Mouse (Mus musculus) cerebellum, adult 9-10 months (tissue): ENCODE measurements at regions not wholly inside any gene's neighbourhood (a gene's known extent, or its start where the extent isn't known, plus 50 kb on each side); places are given as distances from the start of the nearest gene placed in this dataset.
A peak's percentile ranks its signal among the peaks of the same experiment; 100 is the strongest.

Experiments used
- DNase-seq: peaks from one replicate; pipeline ENCODE4 v3.0.0; 2022

DNA sequence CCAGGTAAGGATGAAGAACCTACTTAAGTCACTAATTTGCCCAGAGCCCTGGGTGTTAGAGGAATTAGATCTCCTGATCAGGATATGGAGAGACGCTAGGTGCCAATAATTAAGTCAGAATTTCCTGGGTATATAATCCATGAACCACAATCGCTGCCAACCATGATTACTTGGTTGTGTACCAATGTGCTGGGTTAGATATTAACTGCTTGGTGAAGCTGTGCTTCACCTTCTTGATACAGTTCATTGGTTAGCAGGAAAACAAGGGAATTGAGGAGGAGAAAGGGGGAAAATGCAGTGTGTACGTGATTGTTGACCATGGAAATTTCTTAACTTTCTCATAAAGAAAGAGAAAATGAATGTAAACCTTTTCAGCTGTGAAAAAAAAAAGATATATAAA, 961.7 kb upstream of the Slc39a10 start:
- no peak for DNase-seq

DNA sequence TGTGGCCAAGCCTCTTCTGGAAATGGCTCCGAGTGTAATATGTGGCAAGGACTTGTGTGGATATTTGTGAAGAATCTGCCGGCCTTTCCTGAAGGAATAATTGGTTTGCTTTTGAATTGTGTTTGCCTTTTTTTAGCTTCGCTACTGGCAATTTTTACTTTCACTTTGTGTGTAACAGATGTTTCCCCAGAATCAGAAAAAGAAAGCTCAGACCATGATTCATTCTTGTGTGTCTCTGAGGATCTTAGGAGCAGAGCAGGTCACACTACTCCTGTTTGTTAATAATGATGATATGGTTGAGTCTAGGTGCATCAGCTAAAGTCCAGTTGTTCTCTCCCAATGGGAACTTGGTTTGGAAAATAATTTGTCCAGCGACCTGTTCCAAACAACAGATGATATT, 961.3 kb upstream of the Slc39a10 start:
- DNase-seq: no peak

DNA sequence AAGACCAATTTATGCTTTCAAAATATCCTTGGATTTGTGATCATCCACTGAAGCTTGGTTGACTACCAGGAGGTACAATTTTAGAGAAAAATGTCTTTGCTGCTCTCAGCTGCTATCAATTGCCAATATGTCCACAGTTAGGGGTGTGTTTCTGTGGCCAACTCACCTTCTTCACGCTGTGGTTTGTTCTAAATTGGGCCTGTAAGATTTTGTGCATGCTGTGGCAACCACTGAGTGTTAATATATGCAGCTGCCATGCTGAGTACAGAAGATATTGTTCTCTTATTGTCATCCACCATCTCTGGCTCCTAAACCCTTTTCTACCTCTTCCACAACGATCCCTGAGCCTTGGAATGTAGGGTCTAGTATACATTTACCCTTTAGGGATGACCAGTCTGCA, 948.2 kb upstream of the Slc39a10 start:
- peak; percentile 35 for DNase-seq

DNA sequence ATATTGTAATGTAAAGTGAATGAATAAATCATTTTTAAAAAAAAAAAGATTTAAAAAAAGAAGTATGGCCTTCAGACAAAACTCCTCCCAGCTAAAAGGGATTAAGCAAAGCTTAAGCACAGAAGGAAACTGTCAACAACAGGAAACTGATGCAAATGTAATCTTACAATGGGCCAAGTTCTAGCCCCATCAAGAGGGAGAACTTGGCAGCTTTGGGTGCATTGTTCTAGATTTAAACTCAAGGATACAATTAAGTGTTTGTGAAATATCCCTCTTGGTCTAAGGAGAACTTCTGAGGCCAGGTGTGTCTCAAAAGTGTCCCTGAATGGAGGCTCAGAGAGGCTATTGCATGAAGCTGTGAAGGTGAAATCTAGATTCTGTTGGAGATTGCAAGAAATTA, 941.4 kb upstream of the Slc39a10 start:
- DNase-seq: no peak

DNA sequence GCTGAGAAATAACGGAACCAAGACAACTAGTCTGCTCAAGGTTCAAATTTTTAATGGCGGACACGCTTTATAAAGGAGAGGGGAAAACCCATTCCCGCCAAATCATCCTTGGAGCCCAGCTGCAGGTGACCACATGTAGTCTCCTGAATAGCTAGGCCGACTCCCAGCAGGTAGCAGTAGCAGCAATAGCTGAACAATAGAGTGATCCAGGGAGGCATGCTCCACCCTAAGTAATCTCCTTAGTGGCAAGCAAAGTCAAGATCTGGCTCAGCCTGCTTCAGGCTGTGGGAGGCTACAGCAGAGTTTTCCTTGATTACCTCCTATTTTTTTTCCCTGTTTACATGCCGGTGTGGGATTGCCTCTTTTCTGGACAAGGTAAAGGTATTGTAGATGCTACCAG, 934.6 kb upstream of the Slc39a10 start:
- no peak for DNase-seq

DNA sequence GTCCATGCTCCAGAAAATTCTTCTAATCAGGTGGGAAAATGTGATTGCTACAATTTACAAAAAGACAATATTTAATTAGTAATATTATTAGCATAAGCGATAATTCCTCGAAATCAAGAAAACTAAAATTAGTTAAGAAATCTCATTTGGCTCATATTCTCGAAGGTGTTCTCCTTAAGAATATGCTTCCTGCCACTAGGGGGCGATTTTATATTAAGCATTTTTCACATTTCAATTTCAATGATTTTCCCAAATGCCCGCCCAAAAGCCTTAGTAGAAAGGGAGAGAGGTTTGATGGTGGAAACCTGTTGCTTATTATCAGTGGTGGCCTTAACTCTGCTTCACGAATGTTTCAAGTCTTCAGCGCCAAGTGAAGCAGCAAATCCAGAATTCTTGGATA, 916.9 kb upstream of the Slc39a10 start:
- peak; percentile 67 for DNase-seq

DNA sequence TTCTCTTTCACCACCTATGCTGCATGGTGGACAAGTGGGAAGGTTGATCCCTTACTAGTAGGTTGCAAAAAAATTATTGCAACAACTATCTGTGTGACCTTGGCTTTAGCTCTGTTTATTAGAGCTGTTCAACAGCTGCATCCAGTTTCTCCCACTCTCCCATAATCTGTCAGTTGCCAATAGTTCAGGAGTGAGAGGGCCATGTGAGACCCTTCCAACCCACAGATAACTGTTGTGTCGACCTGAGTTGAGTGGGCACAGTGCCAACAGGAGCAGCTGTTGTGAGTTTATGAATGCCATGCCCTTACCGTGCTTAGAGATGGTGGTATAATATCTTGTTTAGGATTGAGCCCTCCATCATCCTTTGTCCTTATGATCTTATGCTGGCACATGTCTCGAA, 902.1 kb upstream of the Slc39a10 start:
- DNase-seq: no peak
